Mouse (Mus musculus): ENCODE results near the gene Dennd5b.
"Not testable (repeated sequence)": the region's sequence is repeated elsewhere in the genome, so short reads cannot be mapped to it uniquely, and the experiment has no call there.

Gene Dennd5b

DNA sequence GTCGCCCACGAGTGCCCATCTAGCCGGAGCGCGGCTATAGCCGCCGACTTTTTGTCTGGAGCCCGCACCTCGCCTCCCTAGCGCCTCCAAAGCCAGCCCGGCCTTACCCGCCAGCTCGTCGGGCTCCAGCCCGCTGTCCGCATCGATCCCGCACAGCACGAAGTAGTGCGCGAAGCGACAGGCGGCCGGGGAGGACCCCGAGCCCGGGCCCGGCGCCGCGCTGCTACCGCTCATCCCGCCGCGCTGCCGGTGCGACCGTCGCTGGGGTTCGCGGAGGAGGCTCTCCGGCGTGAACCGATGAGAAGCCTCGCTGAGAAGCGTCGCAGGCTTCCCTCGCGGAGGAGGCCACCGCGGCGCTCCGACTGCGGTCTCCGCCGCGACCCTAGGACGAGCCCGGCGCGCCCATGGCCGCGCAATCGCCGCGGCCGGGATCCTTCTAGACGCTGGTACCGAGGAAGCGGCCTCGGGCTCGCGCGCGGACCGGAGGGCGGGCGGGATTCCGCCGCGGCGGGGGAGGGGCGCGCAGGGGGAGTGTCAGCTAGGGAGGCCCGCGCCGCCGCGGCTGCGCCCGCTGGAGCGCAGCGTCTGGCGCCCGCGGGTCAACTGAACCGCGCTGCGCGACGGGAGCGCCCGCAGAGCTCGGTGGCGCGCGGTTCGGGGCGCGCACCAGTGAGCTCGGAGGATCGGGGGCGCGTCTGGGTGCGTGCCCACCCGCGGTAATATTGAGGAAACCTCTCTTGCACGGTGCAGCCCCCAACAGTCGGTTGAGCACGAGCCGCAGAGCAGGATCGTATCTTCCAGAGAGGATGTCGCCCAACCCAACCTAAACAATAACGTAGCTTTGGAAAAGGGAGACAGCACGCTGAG is at the start of gene Dennd5b:
Dennd5b (minus strand) TSS at position 605 of the 867 bp plus-strand sequence.
- peak; percentile 84 for DNase-seq (ENCODE audit: low read depth)

DNA sequence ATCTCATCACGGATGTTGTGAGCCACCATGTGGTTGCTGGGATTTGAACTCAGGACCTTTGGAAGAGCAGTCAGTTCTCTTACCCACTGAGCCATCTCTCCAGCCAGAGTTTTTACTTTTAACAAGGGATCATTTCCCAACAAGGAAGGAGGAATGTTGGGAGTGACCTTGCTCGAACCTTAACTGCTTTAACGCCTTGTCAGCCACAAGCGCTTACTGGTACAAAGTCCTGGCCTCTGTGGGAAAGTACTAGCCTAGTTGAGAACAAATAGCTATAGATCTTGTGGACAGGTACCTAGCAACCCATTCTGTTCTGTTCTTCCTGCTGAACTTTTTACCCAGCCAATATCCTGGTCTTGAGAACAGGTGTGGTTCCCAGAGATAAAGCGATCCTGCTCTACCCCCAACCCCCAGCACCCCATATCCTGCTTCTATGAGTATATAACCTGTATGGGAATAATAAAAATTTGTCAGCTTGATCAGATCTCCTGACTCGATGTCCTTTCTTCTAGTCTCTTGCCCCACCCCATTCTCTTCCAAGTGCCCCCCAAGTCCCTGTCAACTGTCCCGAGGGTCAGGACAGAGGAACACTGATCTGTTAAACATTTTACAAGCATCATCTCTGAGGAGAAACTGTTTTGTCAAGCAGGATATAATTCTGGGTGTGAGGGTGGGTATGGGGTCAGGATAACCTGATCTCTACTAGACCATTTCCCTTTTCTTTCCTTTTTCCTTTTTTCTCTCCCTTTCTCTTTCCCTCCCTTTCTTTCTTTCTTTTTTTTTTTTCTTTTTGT is 47.2 kb upstream of the Dennd5b start:
- DNase-seq (ENCODE audit: low read depth): no peak

GRCm38 (mm10) chr6:149145143-149145542 is 43.7 kb upstream of the Dennd5b start:
- DNase-seq (ENCODE audit: low read depth): no peak

- DNase-seq (ENCODE audit: low read depth): peak; percentile 95
Observed at GRCm38 (mm10) chr6:149141393-149142173, 40.1 kb upstream of the Dennd5b start.

GRCm38 (mm10) chr6:149139471-149139870 is 38.0 kb upstream of the Dennd5b start, which contains the start of gene Etfbkmt:
Etfbkmt (plus strand) TSS chr6:149139849.
- DNase-seq (ENCODE audit: low read depth): no peak

- no peak for DNase-seq (ENCODE audit: low read depth)
Observed at GRCm38 (mm10) chr6:149139011-149139410, 37.5 kb upstream of the Dennd5b start.

- DNase-seq (ENCODE audit: low read depth): no peak
Observed at GRCm38 (mm10) chr6:149137936-149138335, 36.5 kb upstream of the Dennd5b start.

DNA sequence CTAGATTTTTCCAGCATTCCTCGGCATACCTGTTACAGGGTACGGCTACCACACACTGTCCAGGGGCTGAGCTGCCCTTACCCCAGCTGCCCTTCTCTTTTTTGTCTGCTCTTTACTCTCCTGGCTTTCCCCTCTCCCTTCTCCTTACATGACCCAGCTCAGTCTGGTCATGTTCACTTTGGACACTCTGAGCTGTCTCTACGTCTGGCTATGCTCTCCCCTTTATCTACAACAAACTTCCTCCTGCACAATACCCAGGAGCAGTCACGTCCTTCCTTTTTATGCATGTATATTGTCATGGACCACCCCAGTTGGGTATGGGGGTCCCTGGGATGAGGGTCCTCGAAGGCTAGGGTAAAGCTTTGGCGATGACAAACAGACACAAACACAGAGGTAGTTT is 34.2 kb upstream of the Dennd5b start:
- DNase-seq (ENCODE audit: low read depth): no peak

DNA sequence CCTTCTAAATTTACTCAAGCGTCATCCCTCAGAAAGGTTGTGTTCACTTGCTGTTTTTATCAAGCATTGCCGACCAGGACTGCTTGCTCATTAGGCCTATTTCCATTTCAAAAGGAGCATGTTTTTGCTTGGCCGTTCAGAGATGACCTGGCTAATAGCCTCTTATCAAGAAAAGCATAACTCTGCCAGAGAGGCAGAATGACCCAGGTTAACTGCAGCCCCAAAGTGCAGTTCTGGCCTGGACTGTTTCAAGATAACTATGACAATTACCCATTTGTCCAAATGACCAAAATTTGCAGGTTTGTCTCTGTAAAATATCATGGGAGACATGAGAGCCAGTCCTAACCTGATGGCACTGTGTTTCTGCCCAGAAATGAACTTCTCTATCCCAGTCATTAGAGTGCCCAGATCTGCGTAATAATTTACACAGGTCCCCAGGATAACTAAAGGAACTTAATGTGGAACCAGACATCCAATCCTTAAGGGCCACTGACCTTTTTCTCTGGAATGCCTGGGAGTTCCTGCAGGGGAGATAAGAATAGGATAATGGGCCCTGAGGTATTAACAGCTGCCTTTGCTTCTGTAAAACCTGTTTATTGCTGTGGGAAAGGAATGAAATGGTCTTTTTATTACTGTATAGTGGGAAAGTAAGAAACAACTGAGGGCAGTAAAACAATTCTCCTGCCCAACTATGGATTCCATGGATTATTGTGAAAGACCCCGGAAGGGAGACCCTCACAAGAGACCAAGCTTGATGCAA is 33.1 kb upstream of the Dennd5b start:
- DNase-seq (ENCODE audit: low read depth): no peak

DNA sequence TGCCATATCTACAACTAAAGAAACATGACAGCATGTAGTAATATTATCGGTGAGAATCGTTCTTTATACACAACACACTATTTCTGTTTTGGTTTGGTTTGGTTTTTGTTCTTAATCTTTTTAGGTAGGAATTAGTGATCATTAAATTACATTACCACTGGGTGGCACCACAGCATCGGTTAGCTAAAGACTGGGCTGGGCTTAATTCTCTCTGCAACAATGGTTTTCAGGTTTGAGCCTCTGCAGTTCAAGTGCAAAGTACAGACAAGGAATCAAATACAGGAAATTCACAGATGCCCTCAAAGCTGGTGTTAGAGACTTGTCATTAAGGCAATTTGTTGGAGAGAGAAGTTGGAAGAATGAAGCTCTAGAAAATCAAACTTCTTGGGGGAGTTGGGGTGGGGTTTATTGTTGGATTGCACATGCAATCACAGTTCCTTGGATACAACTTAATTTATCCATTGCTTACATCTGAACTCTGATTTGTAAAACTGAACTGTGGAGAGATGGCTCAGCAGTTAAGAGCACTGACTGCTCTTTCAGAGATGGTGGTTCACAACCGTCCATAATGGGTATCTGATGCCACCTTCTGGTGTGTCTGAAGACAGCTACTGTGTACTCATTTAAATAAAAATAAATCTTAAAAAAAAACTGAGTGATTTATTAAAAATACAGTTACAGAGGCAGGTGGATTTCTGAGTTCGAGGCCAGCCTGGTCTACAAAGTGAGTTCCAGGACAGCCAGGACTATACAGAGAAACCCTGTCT is 31.0 kb upstream of the Dennd5b start:
- peak; percentile 94 for DNase-seq (ENCODE audit: low read depth)

DNA sequence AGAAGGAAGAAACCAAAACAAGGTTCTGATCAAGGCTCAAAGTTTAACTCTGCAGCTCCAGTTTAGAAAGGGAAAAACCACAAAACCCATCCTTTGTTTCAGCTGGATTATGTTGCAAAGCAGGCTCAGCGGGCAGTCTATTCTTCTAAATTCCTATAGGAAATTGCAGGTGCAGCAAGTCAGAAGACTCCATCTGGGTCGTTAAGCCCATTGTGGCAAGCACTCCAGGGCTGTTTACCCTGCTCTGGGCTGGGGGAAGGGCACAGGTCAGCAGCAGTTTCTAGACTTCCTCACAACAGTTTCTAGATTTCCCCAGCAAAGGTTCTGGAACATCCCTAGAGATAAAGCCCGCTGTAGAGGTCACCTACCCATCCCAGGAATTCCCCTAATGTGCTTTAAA is 29.6 kb upstream of the Dennd5b start:
- DNase-seq (ENCODE audit: low read depth): no peak

GRCm38 (mm10) chr6:149129870-149130269 is 28.4 kb upstream of the Dennd5b start, which contains the start of gene Gm10203:
Gm10203 (plus strand) TSS chr6:149130170.
- not testable (repeated sequence) for DNase-seq (ENCODE audit: low read depth)

DNA sequence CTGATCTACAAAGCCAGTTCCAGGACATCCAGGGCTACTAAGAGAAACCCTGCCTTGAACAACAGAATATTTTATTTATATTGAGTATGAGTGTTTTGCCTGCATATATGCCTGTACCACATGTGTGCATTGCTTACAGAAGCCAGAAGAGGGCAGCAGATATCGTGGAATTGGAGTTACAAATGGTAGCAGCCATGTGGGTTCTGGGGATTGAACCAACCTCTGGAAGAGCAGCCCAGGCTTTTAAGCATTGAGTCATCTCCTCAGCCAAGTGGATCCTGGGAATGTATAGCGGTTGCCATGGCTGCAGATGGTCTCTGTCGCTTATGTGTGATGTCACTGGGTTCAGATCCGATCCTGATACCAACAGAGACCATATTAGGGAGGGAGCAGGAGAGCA is 25.2 kb upstream of the Dennd5b start:
- peak; percentile 93 for DNase-seq (ENCODE audit: low read depth)

GRCm38 (mm10) chr6:149123042-149123441 is 21.6 kb upstream of the Dennd5b start:
- peak; percentile 47 for DNase-seq (ENCODE audit: low read depth)

DNA sequence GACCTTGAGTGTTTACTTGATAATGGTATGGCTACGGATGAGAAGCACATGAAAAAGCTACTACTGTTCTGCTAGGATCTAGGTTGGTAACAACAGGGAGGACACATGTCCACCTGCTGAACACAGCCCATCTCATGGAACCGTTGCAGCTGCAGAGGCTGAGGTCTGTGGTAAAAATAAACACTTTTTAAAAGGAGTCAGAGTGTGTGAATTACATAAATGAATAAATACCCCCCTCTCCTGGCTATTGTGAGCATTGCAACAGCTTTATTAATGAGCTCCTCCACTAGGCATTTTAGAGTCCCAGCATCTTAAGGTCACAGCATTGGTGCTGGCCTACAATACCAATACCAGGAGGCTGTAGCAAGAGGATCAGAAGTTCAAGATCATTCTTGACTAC is 18.4 kb upstream of the Dennd5b start:
- peak; percentile 87 for DNase-seq (ENCODE audit: low read depth)

GRCm38 (mm10) chr6:149118935-149119334 is 17.5 kb upstream of the Dennd5b start:
- DNase-seq (ENCODE audit: low read depth): no peak

GRCm38 (mm10) chr6:149116992-149117391 is 15.5 kb upstream of the Dennd5b start:
- DNase-seq (ENCODE audit: low read depth): no peak

DNA sequence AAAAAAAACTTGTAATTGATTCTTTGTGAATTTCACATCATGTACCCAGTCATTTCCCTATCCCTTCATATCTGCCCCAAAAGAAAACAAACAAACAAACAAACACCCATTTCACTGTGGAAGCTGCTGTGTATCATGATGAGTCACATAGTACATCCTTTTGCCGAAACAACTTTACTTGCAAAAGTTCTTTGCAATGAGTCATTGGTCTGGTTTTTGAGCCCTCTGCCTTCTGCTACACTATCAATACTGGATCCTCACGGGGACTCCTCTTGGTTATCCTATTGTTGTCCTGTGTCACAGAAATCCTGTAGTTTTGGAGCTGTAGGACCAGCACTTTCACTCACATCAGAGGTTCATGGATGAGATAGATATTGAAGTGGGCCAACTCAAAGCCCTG is 7.4 kb upstream of the Dennd5b start:
- peak; percentile 71 for DNase-seq (ENCODE audit: low read depth)

DNA sequence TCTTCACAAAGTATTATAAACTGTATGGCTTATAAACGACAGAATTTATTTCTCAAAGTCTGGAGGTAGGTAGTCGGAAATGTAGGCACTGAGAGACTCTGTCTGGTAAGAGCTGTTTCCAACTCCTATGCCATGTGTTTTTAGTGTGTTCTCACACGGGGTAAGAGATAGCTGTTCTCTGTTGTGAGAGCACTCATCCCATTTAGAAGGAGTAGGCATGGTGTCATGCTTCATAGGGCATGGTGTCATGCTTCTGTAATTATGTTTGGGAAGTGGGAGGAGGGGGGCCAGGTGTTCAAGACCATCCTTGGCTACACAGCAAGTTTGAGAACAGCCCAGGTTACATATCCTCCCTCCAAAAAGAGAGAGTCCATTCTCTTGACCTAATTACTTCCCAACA is 6.1 kb upstream of the Dennd5b start:
- no peak for DNase-seq (ENCODE audit: low read depth)

DNA sequence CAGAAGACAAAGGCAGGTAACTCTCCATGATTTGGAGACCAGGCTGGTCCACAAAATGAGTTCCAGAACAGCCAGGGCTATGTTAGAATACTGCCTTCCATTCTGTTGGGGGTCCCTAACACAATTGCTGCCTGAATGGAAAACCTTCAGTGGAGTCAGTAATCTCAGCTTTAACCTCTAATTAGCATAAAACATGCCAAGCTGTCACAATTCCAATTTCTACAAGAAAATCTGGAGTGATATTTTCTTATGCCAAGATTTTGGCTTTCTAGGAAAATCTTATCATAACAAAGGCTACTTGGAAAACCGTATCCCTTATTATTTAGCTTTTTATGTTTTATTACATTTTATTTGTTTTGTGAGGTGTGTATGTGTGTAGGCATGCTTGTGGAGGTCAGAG is 2.0 kb upstream of the Dennd5b start:
- DNase-seq (ENCODE audit: low read depth): no peak

- DNase-seq (ENCODE audit: low read depth): no peak
Observed at GRCm38 (mm10) chr6:149101943-149102243, 413 bp upstream of the Dennd5b start.
